Mouse (Mus musculus): Measurements from ENCODE around the gene Fam184a.
A peak's percentile ranks its signal among the peaks of the same experiment; 100 is the strongest.

Gene Fam184a

DNA sequence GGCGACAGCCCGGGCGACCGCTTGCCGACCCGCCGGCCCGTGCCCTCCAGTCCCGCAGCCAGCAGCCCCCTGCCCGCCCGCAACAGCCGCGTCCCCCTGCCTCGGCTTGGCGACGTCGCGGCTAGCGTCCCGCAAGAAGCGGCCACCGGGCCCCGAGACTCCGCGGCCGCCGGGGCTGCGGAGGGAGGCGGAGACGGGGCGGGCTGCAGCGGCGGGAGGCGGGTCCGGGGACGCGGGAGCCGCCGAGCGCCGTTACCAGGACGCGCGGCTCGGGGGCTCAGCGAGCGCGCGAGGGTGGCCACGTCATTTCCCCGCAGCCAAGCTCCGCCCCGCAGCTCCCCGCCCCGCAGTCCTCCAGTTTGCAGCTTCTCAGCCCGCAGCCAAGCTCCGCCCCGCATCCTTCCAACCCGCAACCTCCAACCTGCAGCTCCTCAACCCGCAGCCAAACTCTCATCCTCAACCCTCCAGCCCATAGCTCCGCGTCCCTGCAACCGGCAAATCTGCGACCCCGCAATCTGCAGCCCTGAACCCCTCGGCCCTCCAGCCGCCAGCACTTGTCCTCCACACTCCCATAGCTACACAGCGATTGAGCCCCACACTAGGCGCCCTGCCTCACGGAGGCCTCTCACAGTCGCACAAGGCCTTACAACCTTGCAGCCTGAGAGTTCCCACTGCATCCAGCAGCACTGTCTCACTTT is at the start of gene Fam184a:
Gene Fam184a (minus strand): TSS at position 169 of the 698 bp plus-strand sequence.
- DNase-seq (ENCODE audit: low spot score): peak; percentile 61

DNA sequence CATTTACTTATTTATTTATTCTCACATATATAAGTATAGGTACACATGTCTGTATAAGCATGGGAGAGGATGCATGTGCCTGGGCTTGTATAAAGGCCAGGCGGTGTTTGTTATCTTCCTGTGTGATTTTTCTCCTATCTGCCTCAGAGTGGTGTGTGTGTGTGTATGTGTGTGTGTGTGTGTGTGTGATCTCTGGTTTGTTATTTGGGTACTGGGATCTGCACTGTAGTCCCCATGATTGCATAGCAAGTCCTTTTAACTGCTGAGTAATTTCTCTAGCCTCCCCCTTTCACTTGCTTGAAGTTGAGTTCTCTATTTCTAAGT is 45.3 kb upstream of the Fam184a start:
- DNase-seq (ENCODE audit: low spot score): no peak

DNA sequence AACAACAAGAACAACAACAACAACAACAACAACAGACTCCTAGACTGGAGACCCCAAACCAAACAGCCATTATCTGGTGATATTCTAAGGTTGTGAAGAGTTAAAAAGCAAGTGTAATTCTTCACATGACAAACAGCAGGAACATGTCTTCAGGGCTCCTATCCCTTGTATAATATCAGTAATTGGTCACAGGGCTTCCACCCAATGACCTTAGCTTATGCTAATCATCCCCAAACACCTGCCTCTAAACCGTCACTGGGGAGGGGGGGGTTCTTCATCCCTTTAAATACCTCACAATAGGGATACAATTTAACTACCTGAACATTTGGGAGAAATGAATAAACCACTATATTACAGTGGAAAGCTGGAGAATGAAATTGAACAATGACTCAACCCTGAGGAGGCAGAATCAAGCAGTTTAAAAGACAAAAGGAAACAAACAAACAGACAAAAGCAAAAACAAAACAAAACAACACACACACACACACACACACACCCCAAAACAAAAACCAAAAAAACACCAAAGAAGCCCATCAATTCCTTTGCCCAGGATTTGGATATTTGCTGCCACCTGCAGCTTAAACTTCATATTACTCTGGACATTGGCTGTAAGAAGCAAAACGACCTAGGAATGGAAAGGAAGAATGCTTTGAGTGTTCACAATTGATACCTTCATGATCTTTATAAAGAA is 44.8 kb upstream of the Fam184a start:
- peak; percentile 44 for DNase-seq (ENCODE audit: low spot score)

DNA sequence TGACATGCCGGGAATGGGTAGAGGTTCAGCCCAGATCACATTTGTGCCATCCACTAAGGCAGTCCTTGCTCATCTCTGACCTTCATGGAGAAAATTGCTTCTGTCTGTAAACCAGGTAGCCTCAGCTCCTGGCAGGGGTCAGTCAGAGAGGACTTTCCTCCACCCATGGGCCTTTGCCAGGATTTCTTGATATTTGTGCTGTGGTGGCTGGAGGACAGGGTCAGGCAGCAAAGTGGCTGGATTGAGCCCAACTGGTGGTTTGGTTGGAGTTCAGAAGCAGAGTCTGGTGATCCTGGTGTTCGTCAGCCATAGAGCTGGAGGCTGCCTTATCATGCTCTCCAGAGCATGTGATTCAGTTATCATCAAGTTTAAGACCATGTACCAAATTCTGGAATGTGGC is 40.4 kb upstream of the Fam184a start:
- no peak for DNase-seq (ENCODE audit: low spot score)

DNA sequence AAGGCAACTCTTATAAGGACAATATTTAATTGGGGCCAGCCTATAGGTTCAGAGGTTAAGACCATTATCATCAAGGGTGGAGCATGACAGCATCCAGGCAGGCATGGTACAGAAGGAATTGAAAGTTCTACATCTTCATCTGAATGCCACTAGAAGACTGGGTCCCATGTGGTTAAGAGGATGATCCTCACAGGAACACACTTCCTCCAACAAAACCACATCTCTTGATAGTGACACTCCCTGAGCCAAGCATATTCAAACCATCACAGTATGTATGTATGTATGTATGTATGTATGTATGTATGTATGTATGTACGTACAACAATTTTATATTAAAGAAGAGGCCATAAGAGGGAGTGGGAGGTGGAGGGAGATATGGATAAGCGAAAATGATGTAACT is 25.7 kb upstream of the Fam184a start:
- DNase-seq (ENCODE audit: low spot score): no peak

DNA sequence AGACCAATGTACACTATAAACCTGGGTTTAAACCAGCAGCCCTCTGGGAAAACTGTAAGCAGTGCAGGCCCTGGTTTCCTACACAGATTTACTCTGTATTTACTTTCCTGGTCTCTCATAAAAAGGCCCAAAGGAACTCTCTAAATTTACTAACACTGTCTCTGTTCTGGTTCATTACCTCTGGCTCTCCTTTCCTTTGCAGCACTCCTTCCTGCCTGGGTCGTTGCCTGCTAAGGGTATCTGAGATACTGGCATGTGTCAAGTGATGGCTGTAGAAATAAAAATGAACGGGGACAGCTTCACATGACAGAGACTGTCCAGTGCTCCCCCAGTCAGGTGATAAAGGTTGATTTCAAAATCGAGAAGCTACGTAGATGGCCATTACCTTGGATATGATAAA is 21.8 kb upstream of the Fam184a start:
- DNase-seq (ENCODE audit: low spot score): no peak

DNA sequence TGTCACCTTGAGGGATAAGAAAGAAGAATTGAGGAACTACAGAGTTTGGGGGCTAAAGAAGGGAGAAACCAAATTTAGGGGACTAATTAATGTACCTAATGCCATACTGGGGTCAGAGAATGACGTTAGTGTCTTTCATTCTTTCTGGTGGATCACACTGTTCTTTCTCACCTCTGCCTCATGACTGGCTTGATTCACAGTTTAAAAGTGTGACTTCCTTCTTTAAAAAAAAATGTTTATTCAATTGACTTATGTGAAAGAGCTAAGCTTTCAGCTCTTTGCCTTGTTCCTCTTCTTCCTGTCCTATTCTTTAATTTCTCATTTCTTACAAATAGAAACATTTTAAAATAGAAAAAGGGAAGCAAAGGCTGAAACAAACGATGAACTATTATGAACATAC is 20.6 kb upstream of the Fam184a start:
- DNase-seq (ENCODE audit: low spot score): no peak

DNA sequence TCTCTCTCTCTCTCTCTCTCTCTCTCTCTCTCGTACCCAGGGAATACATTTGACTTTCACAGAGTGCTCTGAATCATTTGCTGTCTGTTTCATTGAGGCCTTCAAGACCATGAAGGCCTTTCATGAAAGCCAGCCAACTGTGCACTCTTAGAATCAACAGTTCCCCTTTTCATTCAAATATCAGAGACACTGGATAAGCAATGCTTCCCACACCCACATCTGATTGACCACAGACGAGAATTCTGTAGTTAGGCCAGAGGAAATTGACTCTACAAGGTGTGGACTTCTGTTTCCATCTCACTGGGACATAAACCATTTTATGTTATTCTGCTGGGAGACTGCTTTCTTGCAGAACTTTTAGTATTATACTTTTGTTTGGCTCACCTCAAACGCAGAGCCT is 17.8 kb upstream of the Fam184a start:
- no peak for DNase-seq (ENCODE audit: low spot score)

DNA sequence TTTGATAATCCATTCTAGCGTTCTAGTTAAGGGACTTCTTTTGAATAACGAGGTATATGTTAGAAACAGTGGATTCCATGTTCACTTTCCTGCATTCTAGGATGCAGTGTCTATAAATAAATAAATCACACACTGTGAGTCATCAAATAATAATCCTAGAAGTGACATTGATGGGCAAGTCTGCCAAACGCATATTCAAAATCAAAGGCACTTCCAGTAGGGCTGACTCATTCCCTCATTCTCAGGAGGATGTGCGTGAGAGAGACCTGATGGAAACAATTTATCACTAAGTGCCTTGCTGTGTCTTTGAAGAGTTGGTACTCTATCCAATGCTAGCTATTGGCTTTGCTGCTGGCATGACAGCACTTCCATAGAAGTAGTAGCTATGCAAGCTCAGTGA is 14.5 kb upstream of the Fam184a start:
- no peak for DNase-seq (ENCODE audit: low spot score)

DNA sequence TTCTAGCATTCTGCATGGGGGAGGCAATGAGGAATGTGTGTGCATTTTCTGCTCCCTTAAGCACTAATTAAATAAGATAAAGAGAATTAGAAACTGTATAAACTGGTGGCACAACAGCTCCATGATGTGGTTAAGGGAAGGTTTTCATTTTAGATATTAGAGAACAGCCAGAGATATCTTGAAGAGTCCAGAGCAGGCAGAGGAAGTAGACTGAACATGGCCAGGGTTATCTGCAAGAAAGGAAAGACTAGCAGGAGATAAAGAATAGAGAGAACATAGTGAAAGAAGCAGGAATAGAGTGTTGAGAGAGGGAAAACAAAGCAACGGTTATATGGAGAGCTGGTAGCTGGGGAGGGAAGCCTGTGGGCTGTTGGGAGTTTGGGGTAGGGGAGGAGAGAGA is 1.8 kb upstream of the Fam184a start:
- no peak for DNase-seq (ENCODE audit: low spot score)

DNA sequence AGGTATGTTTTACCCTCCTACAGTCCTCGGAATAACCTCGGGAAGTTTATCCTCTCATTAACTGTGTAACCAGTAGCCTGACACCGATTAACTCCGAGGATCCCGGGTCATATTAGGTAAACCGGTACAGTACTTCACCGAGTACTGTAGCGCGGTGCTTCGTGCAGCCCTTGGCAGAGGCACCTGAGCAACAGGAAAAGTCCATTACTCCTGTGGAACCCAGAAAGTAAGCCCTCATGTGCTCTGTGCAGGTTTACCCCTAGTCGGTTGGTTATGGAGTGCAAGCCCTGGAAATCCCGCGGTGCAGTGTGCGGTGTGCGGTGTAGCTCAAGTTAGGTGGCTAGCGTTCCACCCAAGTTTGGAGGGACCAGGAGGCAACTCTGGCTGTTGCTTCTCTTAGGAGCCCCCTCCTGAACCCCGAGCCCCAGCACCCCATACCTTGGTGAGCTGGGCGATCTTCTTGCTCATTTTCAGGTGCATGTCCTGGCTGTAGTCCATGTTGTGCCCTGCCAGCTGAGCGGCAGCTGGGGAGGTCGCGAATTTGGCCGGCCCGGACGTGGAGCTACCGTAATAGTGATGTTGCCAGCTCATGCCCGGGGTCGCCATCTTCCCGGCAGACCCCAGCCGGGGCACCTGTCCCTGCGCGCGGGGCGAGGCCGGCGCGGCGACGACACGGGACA is 508 bp downstream of the Fam184a start:
- peak; percentile 21 for DNase-seq (ENCODE audit: low spot score)

DNA sequence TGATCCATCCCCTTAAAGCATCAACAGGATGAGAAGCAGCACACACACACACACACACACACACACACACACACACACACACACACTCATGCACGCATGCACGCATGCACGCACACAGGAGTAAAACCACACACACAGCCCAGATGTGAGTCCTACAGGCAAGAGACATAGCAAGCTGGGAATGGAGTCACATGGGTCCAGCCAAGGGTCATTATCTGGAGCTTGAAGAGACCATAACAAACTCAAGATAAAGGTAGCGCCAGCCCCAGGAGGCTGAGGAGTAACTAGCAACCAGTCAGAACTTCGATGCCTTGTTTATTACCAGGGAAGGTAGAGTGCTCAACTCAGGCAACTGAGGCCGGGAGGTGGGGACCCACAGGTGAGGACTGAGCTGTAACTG is 4.9 kb downstream of the Fam184a start:
- DNase-seq (ENCODE audit: low spot score): no peak

DNA sequence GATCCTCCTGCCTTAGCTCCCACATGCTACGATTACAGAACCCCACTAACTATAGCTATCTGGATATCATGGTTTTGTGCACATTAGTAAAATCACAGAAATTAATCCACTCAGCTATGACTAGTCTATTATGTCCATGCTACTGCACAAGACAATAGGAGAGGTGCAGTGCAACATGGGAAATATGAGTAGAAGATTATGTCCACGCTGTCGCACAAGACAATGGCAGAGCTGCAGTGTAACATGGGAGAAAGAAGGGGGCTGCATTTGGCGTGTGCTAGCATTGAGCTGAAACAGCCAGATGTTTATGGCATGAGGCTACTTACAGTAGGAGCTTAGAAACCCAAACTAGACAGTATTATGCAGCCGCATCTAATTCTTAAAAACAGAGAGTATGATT is 8.0 kb downstream of the Fam184a start:
- DNase-seq (ENCODE audit: low spot score): no peak

DNA sequence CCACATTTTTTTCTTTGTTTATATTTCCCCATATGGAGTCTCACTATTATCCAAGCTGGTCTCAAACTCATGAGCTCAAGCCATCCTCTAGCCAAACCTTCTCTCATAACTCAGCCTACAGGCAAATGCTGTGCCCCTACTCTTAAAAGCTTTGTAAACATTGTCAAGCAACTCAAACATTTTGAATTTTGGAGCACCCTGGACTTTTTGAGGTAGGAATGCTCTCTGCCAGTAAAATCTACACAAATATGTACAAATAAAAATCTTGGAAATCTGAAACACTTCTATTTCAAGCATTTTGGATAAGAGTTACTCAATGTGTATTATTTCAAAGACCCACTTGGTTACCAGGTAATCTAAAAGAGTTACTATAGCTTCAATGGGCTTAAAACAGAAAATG is 10.9 kb downstream of the Fam184a start:
- no peak for DNase-seq (ENCODE audit: low spot score)

DNA sequence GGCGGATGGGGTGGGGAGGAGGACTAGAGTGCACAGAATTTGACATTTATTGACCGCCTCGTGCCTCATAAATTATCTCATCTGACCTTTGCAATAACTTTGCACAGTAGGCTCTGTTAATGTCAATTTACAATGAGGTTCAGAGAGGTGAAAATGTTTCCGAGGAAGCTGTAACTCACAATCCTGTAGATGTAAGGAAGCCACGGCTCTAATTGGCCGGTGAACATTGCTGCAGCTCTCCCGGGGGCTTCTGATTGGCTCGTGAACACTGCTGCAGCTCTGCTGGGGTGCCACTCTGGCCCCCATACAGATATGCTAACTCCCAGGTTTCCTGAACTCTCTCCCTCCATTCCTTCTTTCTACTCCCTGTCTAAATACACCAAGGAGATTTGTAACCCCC is 12.1 kb downstream of the Fam184a start:
- no peak for DNase-seq (ENCODE audit: low spot score)

DNA sequence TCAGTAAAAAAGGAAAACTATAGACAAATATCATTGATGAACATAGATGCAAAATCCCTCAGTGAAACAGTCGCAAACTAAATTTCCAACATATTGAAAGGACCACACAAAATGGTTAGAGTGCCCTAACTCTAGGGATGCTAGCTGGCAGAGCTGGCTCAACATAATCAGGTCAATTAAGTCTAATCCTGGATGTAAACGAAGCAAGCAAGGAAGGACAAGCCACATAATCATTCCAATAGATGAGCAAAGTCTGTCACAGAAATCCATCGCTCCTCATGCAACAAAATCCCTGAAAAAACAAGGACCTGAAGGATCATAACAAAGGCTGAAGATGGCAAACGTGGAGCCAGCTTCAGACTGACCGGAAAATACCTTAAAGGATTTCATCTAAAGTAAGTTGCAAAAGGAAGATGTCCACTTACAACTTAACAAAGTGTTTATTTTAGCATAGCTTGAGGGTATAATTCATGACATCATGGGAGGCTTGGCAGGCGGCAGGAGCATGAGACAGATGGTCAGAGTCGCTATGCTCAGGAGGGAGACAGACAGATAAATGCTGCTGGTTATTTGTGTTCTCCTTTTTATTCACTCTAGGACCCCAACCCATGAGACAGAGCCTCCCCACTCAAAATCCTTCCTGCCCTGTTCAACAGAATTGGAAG is 15.6 kb downstream of the Fam184a start:
- DNase-seq (ENCODE audit: low spot score): no peak

DNA sequence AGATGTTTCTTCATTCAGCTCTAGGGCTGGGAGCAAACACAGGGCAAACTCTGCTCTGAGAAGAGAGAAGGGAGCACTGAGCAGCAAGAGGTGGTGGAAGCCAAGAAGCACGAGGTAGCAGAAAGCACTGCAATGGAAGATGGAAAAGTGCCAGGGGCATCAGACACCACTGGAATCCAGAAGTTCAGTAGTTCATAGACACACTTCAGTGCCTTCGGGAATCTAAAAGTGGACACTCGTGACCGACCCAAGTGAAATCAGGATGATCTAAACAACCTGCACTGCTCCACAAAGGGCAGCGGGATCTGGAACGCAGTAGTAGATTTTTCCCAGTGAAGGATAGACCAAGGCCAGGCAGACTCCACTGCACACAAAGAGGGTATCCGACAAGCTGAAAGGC is 18.6 kb downstream of the Fam184a start:
- no peak for DNase-seq (ENCODE audit: low spot score)

DNA sequence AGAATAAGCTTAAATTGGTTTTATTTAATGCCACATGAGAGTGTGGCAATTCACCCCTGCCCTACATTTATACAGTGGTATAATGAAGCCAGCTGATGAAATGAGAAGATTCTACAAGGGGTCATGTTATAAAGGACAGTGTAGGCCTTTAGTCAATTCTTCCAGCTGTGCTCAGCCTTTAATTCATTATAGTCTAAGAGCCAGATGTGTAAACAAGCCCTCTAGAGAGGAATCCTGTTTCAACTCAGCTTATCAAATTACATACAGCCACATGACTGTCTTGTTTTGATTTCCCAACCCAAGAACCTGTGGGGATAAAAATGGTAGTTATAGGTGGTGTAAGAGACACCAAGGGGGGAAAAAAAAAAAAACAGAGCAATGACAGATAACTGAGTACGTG is 22.0 kb downstream of the Fam184a start:
- DNase-seq (ENCODE audit: low spot score): peak; percentile 17

DNA sequence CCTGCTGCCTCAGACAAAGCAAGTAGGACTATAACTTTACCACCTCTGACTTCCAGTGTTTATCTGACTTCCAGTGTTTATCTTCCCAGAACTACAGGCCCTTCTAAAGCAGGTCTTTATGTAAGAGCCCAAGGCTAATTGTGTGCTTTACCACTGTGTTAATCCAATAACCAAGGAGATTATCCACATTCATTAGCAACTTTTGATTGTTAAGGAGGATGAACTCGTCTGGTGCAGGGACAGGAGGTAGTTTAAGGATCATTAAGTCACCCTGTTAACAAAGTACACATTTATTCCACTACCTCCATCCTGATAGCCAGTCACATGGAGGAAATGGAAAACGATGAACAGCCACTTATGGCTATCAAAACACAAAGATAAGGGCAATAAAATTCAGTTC is 25.6 kb downstream of the Fam184a start:
- no peak for DNase-seq (ENCODE audit: low spot score)

DNA sequence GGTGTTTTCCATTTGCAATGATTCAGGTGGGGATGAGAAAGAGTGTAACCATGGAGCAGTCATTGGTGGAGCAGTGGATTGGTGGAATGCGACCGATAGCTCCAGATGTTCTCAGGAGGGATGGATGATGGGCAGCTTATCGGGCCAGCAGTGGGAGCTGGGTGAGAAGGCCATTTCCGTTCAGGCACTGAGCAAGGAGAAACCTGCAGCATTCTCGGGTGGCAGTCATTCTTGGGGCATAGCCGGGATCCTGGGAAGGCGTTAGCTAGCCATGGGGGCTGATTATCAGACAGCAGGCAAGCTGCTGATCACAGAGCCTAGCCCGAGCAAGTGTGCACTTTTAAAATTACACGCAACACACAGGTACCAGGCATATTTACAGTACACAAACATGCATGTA is 46.4 kb downstream of the Fam184a start:
- DNase-seq (ENCODE audit: low spot score): no peak

DNA sequence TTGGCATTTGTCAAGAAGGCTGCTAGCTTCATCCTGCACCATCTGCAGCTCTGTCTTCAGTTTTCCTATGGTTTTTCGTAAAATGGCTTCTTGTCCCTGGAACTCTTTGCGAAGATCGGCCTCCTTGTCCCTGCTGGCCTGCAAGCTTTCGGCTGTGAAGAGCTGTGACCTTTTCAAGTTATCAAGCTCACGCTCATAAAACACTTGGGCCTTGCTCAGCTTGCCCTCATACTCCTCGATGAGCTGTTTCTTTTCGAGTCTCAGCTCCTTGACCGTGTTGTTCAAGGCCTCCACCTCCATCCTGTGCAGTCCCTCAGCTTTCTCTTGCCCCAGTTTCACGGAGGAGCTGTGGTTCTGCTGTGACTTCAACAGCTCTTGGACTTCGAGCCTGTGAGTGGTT is 52.4 kb downstream of the Fam184a start:
- no peak for DNase-seq (ENCODE audit: low spot score)

DNA sequence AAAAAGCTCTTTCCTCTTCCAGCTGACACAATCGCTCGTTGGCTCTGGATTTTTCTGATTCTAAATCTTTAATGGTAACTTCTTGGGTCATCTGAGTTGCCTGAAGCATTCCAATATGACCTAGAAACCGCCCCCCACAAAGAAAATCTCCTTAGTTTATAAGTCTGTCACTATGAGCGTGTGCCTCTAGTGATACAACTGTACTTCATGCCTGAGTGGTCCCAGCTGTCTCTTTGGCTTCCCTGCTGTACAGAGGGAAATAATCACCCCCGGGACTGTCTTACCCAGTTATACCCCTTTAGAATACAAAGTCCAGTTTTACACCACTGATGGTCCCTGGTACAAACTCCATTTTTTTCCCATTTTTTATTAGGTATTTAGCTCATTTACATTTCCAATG is 56.2 kb downstream of the Fam184a start:
- no peak for DNase-seq (ENCODE audit: low spot score)

DNA sequence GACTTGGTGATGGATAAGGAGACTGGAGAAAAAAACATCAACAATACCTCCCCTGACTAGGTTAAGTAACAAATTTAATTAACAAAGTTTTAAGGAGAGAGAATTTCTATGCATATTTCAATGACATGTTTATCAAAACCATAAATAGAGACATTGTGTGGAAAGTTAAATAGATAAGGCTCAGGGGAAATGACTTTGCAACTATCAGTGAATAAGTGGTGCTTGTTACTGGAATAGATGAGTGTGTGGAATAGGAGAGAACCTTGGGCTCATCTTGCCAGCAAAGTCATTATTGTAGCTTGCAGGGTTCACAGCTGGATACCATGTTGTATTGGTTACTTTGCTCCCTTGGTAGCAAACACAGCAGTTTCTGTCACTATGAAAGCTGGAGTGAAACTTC is 59.7 kb downstream of the Fam184a start:
- no peak for DNase-seq (ENCODE audit: low spot score)

All from embryo, embryonic 10 days (tissue).